Mouse (Mus musculus): ENCODE results near the gene Tsga8.

DNA sequence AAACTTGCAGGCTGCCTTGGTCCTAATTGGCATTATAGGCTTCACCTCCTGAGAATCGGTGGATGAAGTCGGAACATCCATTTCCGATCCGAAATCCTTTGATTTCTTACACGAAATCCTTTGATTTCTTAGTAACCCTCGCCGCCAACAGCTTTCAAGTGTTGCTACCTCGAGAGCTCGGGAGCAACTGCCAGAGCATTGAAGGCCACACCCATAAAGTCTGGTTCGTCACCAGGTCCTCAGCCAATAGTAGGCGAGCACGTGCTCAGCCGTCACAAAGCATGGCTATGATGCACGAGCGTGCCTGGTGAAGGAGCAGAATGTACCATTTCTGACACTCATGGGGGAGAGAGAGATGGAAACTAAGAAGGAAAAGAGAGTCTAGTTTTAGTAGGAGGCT lies at the start of gene Tsga8:
- TF ChIP-seq TAL1 (IDR thresholded peaks at IDR 0.05; ENCODE audit: low read length) (no peak), GATA1 (IDR thresholded peaks at IDR 0.05; ENCODE audit: low read length) (no peak)

All from erythroblast, embryonic 14.5 days (primary cell).